Mouse (Mus musculus) lung, postnatal 0 days (tissue): Measurements from ENCODE around the gene Nr1h5.

Source experiments
- CTCF ChIP-seq: IDR thresholded peaks from 2 replicates; pipeline ENCODE4 v1.5.1; 2016; ENCODE audit warnings: antibody characterized with exemption, mild to moderate bottlenecking
- EP300 ChIP-seq: IDR thresholded peaks from 2 replicates; pipeline ENCODE4 v1.6.1; 2016; ENCODE audit warnings: antibody characterized with exemption, mild to moderate bottlenecking, control low read depth

- TF ChIP-seq CTCF (no peak), EP300 (peak; percentile 84)
Measured at GRCm38 (mm10) chr3:102954476-102954875, 9.5 kb downstream of the Nr1h5 start.
